Mouse (Mus musculus) neural tube, embryonic 14.5 days (tissue): ENCODE measurements around the gene Tymp. TPM values are rescaled to one million over a fixed set of nuclear protein-coding genes. Genes with fewer than 3 reads are reported as not detected.

Experiments
- ATAC-seq: fragments of 200-750 bp; cut with Nextera tagmentation; 2 replicates; pipeline ENCODE4 v1.8.0; 2017; ENCODE audit warnings: low read depth, mild to moderate bottlenecking, moderate TSS enrichment, moderate library complexity
- H3K27ac ChIP-seq: fragments of 300-500 bp; sonication (generic); 2 replicates; pipeline ENCODE4 v1.5.1; 2014; ENCODE audit warnings: low read depth, mild to moderate bottlenecking, control low read depth, low read length, moderate library complexity, mixed read lengths
- H3K27me3 ChIP-seq: fragments of 300-500 bp; sonication (generic); 2 replicates; pipeline ENCODE4 v1.6.1; 2014; ENCODE audit warnings: low read length; ENCODE audit not compliant: control insufficient read depth, insufficient read depth
- H3K36me3 ChIP-seq: fragments of 300-500 bp; sonication (generic); 2 replicates; pipeline ENCODE4 v1.6.1; 2014; ENCODE audit warnings: low read length, mixed read lengths; ENCODE audit not compliant: control insufficient read depth, insufficient read depth
- H3K4me1 ChIP-seq: fragments of 300-500 bp; sonication (generic); 2 replicates; pipeline ENCODE4 v1.6.1; 2014; ENCODE audit warnings: low read length; ENCODE audit not compliant: control insufficient read depth, insufficient read depth
- H3K4me2 ChIP-seq: fragments of 300-500 bp; sonication (generic); 2 replicates; pipeline ENCODE4 v1.6.1; 2014; ENCODE audit warnings: mild to moderate bottlenecking, low read depth, low read length, control low read depth
- H3K4me3 ChIP-seq: fragments of 300-500 bp; sonication (generic); 2 replicates; pipeline ENCODE4 v1.5.1; 2014; ENCODE audit warnings: low read depth, low read length, control low read depth, mixed read lengths
- H3K9ac ChIP-seq: fragments of 300-500 bp; sonication (generic); replicated peaks from 2 replicates; pipeline ENCODE4 v1.6.1; 2014; ENCODE audit warnings: low read depth, mild to moderate bottlenecking, control low read depth, low read length, mixed read lengths
- H3K9me3 ChIP-seq: fragments of 300-500 bp; sonication (generic); 2 replicates; pipeline ENCODE4 v1.6.1; 2016; ENCODE audit warnings: low read length; ENCODE audit not compliant: control insufficient read depth
- WGBS: fragments of 180-500 bp; shearing (Covaris S2); extraction: QIAGEN DNeasy Blood & Tissue Kit; methylation state at CpG from one replicate; pipeline ENCODE4 v1.1.7; 2014; 5-methylcytosine and 5-hydroxymethylcytosine counted together
- polyA plus RNA-seq: library from polyadenylated mRNA; unstranded; fragments of >200 nt; fragmentation: Nextera tagmentation; extraction: Ambion mirVana; gene quantifications from 2 replicates; pipeline ENCODE4 v1.2.1, GENCODE M21; 2014

Tymp gene
- polyA plus RNA-seq, 1 experiment from 2014 or later = 3.7 TPM

DNA sequence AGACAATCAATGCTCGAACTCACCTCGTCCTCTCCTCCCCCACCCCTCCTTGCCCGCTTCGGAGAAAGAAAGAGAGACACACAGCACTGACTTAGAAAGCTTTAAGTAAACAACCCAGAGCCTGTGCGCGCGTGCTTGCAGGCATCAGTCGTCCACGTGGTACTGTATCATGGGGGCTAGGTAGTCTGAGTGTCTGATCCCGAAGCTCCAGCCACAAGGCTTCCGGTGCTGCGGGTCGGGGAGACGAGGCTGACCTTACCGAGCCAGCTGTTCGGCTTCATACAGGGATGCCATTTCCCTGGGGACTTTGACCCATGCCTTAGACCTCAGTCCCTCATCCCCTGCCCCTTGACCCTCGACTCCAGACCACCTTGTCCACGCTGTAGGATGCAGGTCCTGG, 523 bp upstream of the Tymp start:
- Histone ChIP-seq H3K36me3 (no peaks in the 10 kb centered on the region; the same call in 1 of the 2 replicates), H3K4me3 (no peak overlapping the region), H3K9ac (no peak overlapping the region), H3K4me1 (peaks cover 24% of the 10 kb centered on the region), H3K27me3 (peaks cover 26% of the 10 kb centered on the region), H3K9me3 (no peaks in the 10 kb centered on the region), H3K4me2 (no peak overlapping the region), H3K27ac (no peak overlapping the region)
- ATAC-seq = no peak
- 5% methylated on average over 18 of the region's 18 CpGs for WGBS

DNA sequence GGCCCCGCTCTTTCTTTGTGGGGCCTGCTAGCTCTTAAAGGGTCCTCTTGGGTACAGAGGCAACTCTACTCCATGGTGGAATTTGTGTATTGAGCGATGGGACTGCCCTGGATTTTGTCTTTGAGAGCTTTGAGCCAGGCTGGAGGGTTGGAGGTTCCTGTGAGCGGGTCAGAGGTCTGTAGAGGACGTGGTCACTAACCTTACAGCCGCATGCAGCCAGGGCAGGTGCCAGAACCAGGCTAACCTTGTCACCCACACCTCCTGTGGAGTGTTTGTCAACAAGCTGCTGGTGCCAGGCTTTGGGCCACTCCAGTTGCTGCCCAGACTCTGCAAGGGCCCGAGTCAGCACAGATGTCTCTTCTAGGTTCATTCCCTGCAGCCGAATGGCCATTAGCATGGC, 799 bp downstream of the Tymp start:
- Histone ChIP-seq H3K27me3 (peaks cover 26% of the 10 kb centered on the region), H3K36me3 (peaks cover 13% of the 10 kb centered on the region), H3K9me3 (no peaks in the 10 kb centered on the region), H3K27ac (no peak overlapping the region), H3K9ac (no peak overlapping the region), H3K4me3 (no peak overlapping the region), H3K4me2 (no peak overlapping the region), H3K4me1 (peaks cover 24% of the 10 kb centered on the region)
- no peak for ATAC-seq
- 81% methylated on average over 7 of the region's 7 CpGs for WGBS

DNA sequence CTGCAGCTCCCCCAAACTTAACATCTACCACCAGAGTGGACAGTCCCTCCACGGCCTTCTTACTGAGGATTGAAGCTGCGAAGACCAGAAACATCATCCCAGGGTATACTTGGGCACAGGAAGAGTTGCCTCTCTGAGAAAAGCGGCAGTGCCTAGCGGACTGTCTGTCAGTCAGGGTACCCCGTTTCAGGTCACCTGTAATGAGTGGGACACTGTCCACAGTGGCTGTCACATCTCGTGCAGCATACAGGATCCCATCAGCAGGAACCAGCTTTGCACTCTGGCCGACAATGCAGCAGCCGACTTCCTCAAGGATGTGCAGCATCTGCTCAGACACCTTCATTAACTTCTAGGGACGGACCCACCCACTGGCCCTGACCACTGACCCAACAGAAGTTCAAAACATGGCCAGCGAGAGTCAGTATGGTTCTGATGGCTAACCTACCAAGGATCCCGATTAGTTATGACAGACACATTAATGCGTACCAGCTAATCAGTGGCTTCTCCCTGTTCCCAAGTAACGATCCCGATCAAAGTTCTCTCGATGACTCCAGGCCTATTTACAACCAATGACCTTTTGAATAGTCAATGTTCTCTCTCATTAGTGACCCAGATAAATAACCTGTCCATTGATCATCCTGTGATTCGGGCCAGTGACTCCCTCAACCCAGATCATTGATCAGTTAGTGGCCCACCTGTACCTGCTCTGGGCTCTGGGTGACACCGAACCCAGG, 1.9 kb downstream of the Tymp start:
- no peak overlapping the region for H3K9ac ChIP-seq
- H3K4me3 ChIP-seq = no peak overlapping the region
- no peaks in the 10 kb centered on the region for H3K9me3 ChIP-seq
- H3K36me3 ChIP-seq = peaks cover 22% of the 10 kb centered on the region
- ATAC-seq = no peak
- H3K27ac ChIP-seq = no peak overlapping the region
- peaks cover 26% of the 10 kb centered on the region for H3K27me3 ChIP-seq
- peak overlapping the region; percentile 74; the same call in 1 of the 2 replicates for H3K4me2 ChIP-seq
- 92% methylated on average over 17 of the region's 17 CpGs for WGBS
- peaks cover 24% of the 10 kb centered on the region for H3K4me1 ChIP-seq

DNA sequence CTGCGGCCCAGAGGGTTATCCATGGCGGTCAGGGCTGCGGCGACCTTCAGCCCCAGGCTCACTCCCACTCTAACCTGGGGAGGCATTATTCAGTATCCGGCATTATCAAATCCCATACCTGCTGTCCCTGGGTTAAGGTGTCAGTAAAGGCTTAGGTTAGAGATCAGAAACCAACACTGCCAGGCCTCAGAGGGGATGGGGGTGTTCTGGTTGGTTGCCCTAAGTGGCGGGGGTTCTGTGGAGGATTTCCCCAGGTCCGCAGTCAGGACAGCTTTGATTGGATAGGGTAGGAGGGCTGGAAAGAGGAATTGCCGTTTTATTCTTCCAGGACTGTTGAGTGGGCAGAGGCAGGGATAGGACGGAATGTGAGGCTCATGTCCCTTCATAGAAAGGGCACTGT, 2.5 kb downstream of the Tymp start:
- Histone ChIP-seq H3K9ac (peak overlapping the region; percentile 76), H3K36me3 (peaks cover 28% of the 10 kb centered on the region), H3K27me3 (peaks cover 23% of the 10 kb centered on the region), H3K4me2 (peak overlapping the region; percentile 74), H3K9me3 (no peaks in the 10 kb centered on the region), H3K27ac (peak overlapping the region; percentile 88), H3K4me3 (peak overlapping the region; percentile 61), H3K4me1 (peaks cover 24% of the 10 kb centered on the region)
- no peak for ATAC-seq
- WGBS = 50% methylated on average over 9 of the region's 9 CpGs

DNA sequence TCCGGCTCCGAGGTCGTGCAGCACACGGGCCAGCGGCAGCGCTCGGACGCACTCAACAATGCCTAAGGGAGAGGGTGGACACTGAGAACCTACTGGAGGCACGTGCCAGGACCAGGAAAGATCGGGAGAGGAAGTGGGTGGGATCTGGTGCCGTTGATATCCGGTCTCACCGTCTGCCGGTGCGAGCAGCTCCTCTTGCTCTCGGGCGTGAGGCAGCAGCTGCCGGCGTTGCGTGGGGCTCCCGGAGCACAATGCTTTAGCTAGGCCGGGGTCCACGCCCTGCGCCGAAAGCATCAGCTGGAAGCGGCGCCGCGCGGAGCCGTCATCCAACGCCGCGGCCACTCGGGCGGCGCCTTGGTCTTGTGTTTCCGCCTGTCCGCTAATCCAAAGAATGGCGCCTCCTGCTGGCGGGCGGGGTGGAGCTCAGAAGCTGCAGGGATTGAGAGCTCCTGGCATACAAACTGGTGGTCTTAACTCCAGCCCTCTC, 3.0 kb downstream of the Tymp start, which contains the start of gene Sco2:
TSS of gene Sco2 (minus strand) at position 85 of the 487 bp plus-strand sequence.
- peak; percentile 85 for ATAC-seq
- WGBS = 0% methylated on average over 42 of the region's 42 CpGs
- H3K4me2 ChIP-seq = peak within 1 kb of the TSS; percentile 74
- H3K9me3 ChIP-seq = no peaks in the 10 kb centered on the region
- peak within 1 kb of the TSS; percentile 76 for H3K9ac ChIP-seq
- H3K27ac ChIP-seq = peak within 1 kb of the TSS; percentile 88
- H3K27me3 ChIP-seq = peaks cover 18% of the 10 kb centered on the region
- H3K4me3 ChIP-seq = peak within 1 kb of the TSS; percentile 61
- peaks cover 19% of the 10 kb centered on the region for H3K4me1 ChIP-seq
- H3K36me3 ChIP-seq = peaks cover 29% of the 10 kb centered on the region

DNA sequence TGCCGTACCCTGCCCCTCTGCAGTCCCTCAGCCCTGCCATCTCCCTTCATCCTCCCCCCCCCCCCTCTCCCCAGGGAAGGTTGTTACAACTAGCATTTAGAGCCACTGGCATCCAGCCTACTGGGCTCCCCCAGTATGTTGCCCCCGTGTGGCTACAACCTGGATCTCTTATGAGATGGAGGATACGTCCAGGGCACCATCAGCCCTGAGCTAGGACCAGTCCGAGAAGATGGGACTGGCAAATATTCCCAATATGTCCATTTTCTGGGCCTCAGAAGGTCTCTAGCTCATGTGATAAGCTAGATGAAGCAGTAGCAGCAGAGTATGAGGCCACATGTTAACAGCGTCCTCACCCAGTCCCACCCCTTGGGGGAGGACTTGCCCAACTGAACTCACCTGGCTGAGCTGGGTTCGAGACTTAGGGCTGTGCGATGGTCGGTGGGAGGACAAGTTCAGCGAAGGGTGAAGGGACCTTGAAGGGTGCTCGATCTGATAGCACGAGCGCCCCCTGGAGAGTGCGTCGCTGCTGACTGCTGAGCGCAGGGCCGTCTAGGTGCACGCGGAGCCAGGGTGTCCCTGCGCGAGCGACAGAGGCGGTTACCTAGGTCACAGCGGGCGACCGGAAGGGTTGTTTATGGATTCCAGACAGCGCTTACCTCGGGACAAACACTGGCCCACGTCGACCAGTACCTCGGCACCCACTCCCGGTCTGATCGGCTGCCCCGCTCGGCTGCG, 3.6 kb downstream of the Tymp start:
- peaks cover 34% of the 10 kb centered on the region for H3K36me3 ChIP-seq
- peaks cover 14% of the 10 kb centered on the region for H3K4me1 ChIP-seq
- no peaks in the 10 kb centered on the region for H3K9me3 ChIP-seq
- WGBS = 1% methylated on average over 35 of the region's 35 CpGs
- peak overlapping the region; percentile 76 for H3K9ac ChIP-seq
- ATAC-seq = peak; percentile 80
- peaks cover 13% of the 10 kb centered on the region for H3K27me3 ChIP-seq
- H3K4me2 ChIP-seq = peak overlapping the region; percentile 74
- peak overlapping the region; percentile 61 for H3K4me3 ChIP-seq
- H3K27ac ChIP-seq = peak overlapping the region; percentile 88

DNA sequence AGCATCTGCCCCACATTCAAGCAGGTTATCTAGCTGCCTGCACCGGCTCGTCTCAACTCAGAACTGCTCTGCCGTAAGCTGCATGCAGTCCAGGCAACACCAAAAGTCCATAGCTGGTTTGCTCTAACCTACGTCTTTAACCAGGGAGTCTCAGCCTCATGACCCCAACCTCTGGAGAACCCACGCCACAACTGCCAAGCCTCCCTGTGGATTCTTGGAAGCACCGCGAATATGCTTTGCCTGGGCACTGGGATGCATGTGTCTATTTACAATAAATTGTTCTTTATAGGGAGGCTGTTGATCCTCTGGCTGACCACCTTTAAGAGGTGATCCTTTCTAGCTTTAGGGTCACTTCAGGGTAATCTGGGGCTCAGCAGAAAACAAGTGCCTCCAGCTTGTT, 4.3 kb downstream of the Tymp start:
- Histone ChIP-seq H3K36me3 (peaks cover 40% of the 10 kb centered on the region), H3K4me2 (peak overlapping the region; percentile 74), H3K27ac (no peak overlapping the region), H3K9me3 (no peaks in the 10 kb centered on the region), H3K4me3 (no peak overlapping the region; the same call in 1 of the 2 replicates), H3K27me3 (peaks cover 7% of the 10 kb centered on the region), H3K4me1 (peaks cover 14% of the 10 kb centered on the region), H3K9ac (no peak overlapping the region)
- ATAC-seq = no peak
- WGBS = 87% methylated on average over 7 of the region's 7 CpGs

DNA sequence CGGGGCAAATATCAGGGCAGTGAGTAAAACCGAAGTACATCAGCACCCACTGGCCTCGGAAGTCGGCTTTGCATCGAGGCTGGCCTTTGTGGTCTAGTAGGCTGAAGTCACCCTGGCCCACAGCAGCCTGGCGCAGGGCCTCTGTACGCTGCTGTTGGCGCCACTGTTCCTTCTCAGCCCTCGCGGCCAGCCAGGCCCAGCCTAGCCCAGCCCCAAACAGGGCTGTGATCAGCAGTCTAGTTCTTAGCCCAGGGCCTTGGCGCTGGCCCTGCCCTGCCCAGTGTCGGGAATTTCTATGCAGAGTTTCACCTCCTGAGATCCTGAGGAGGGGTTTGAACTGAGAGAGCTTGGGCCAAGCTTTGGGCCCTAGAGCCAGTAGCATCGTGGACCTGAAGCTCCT, 4.8 kb downstream of the Tymp start:
- no peak overlapping the region for H3K27ac ChIP-seq
- no peak overlapping the region for H3K9ac ChIP-seq
- peaks cover 14% of the 10 kb centered on the region for H3K4me1 ChIP-seq
- H3K4me2 ChIP-seq = no peak overlapping the region
- H3K9me3 ChIP-seq = no peaks in the 10 kb centered on the region
- H3K4me3 ChIP-seq = no peak overlapping the region
- peaks cover 5% of the 10 kb centered on the region for H3K27me3 ChIP-seq
- ATAC-seq = no peak
- 90% methylated on average over 13 of the region's 13 CpGs for WGBS
- H3K36me3 ChIP-seq = peaks cover 45% of the 10 kb centered on the region

DNA sequence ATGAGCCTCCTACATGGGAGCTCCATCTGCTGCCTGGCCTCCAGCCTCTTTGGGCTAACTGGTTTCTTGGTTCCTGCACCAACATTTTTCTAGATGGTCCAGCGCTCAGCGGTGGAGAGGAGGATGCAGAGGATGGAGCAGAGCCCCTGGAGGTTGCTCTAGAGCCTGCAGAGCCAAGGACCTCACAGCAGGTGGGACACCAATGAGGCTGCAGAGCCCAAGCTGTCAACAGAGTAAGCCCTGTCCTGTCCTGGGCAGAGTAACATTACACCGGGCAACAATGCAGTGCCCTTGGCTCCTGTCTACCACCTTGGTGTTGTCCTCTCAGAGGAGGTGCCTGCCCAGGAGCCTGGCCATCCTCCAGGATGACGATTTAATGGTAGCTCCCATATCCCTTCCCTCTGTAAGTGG, 11.7 kb downstream of the Tymp start:
- WGBS = 98% methylated on average over 4 of the region's 4 CpGs
- ATAC-seq = no peak
- Histone ChIP-seq H3K9ac (no peak overlapping the region), H3K36me3 (peaks cover 69% of the 10 kb centered on the region), H3K27ac (no peak overlapping the region), H3K4me1 (no peaks in the 10 kb centered on the region), H3K4me3 (no peak overlapping the region), H3K9me3 (no peaks in the 10 kb centered on the region), H3K27me3 (no peaks in the 10 kb centered on the region), H3K4me2 (no peak overlapping the region)
